Mouse (Mus musculus): ENCODE results near the gene Pygo1.

The Pygo1 gene

GRCm38 (mm10) chr9:72987703-72988102, 62.3 kb downstream of the Pygo1 start:
- ATAC-seq (ENCODE audit: insufficient number of reproducible peaks, low FRiP score, low TSS enrichment), result no peak

DNA sequence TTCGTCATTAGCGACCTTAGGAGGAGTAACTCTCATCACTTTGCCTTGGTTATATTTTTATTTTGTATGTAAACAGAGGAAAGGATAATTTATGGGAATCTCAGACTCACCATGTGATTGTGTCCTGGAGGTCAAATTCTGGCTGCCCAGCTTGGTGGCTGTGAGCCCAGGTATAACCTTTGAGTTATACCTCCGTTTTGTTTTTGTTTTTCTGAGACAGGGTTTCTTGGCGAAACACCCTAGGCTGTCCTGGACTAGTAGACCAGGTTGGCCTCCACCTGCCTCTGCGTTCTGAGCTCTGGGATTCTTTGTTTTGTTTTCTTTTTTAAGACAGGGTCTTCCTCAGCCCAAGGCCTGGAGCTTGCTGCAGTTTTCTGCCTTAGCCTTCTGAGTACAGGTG, 63.3 kb downstream of the Pygo1 start:
- no peak for ATAC-seq (ENCODE audit: insufficient number of reproducible peaks, low FRiP score, low TSS enrichment)

DNA sequence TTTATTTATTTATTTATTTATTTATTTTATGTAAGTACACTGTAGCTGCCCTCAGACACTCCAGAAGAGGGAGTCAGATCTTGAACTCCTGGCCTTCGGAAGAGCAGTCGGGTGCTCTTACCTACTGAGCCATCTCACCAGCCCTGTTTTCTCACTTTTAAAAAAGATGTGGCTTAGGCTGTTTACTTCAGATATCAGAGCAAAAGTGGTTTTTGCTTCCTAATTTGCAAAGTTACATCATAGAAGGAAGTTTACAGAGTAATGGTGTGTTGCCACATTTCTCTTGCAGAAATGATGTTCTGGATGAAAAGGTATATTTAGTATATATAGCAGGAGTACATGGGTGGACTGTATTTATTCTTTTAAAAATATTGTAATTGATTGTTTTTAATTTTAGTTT, 66.0 kb downstream of the Pygo1 start:
- ATAC-seq (ENCODE audit: insufficient number of reproducible peaks, low FRiP score, low TSS enrichment), result no peak

GRCm38 (mm10) chr9:72992576-72992975, 67.1 kb downstream of the Pygo1 start:
- no peak for ATAC-seq (ENCODE audit: insufficient number of reproducible peaks, low FRiP score, low TSS enrichment)

DNA sequence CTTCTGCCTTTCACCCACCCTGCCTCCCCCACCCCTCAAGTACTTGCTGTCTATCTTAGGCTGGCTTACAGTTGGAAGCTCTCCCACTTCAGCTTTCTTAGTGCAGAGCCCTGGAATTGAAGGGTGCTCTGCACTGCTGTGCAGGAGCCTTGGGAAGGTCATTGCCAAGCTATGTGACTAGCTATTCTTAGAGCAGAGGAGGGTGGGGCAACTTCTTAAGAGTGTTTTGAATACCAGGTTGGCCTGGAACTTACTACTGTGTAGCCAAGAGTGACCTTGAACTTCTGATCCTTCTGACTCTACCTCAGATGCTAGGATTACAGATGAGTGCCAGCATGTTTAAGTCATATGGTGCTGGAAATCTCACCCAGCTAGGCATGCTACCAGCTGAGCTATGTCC, 70.7 kb downstream of the Pygo1 start:
- ATAC-seq (ENCODE audit: insufficient number of reproducible peaks, low FRiP score, low TSS enrichment), result no peak

- ATAC-seq (ENCODE audit: insufficient number of reproducible peaks, low FRiP score, low TSS enrichment), result no peak
These were observed 71.4 kb downstream of the Pygo1 start for GRCm38 (mm10) chr9:72996806-72997205.

GRCm38 (mm10) chr9:73000487-73000886, 75.0 kb downstream of the Pygo1 start:
- ATAC-seq (ENCODE audit: insufficient number of reproducible peaks, low FRiP score, low TSS enrichment), result no peak

DNA sequence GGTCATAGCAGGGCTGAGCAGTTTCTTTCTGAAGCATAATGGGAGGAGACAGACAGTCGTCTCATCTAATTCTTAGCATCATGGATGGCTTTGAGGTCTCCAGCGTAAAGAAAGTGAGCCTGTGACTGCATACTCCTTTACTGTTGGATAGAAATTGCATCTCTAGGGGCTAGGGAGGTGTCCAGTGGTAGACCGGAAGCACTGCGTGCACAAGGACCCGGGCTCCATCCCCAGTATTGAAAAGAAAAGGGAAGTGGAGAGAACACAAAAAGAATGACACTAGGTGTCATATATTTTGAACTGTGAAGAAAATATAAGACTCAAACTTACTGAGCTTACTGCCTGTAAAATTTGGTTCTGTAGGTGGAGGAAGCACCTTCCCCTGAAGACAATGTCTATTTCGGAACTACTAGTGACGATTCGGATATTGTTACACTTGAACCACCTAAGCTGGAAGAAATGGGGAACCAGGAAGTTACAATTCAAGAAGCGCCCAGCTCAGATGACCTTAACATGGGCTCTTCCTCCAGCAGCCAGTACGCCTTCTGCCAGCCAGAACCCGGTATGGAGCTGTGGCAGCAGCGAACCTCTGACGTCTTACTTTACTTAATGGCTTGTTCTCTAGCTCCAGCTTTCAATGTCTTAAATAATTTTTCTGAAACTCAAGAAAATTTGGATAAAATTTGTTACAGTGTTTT, 76.0 kb downstream of the Pygo1 start:
- no peak for ATAC-seq (ENCODE audit: insufficient number of reproducible peaks, low FRiP score, low TSS enrichment)

Measured in cerebellum, adult (tissue).